Mouse (Mus musculus): ENCODE measurements around the gene Gm3238.
"Not testable (repeated sequence)": the region's sequence is repeated elsewhere in the genome, so short reads cannot be mapped to it uniquely, and the experiment has no call there.

Gene Gm3238

DNA sequence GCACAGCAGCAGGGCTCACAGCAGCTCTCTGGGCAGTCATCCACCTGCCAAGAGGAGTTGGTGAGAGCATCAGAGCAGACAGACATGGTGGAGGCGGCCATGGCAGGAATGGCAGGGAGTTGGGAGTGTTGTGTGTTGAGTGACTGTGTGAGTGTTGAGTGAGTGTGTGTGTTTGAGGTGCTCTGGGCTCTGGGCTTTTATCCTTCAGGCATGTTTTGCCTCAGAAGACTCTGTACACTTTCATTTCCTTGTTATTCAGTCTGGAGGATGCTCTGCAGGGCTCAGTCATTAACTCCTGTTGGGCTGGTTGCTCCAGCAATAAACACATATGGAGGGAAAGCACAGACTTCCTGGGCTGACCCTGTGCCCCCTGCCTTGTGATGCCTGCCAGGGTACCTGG lies at the start of gene Gm3238:
Gene Gm3238, minus strand, starts transcription at position 101 of the 400 bp plus-strand sequence.
- not testable (repeated sequence) for DNase-seq (ENCODE audit: low read depth, low spot score)

DNA sequence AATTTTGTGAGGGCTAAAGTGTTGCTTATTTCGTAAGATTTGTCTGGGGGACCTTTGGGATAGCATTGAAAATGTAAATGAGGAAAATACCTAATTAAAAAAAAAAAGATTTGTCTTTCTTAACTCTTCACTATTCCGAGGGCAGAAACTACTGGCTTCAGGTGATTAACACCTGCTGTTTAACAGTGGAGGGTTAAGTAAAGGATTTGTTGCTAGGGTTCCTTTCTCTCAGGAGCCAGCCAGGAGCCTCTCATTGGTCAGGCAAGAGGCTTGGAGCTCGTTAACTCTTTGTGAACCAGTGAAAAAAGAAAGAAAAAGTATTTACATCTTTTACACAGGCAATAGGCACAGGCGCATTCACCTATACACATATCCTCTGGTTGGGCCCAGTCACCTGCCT lies 48.1 kb upstream of the Gm3238 start:
- no peak for DNase-seq (ENCODE audit: low read depth, low spot score)

GRCm38 (mm10) chr10:77818523-77818922 lies 47.4 kb upstream of the Gm3238 start:
- no peak for DNase-seq (ENCODE audit: low read depth, low spot score)

DNA sequence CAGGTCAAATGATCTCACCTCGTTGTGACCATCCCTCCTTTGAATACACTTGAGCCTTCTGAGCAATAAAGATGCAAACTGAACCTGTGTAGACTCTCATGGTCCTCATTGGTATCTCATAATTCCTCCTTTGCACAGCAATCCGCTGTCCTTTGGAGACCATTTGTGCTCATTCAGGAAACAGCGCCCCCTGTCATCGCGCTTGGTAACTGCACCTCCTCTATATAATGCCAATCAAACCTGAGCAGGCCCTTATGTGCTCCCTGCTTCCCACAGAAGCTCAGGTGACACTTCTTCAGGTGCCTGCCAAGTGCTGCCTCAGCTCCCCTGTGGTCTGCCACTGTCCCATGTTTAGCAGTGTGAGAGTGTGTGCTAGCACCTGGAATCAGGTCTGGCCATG lies 44.4 kb upstream of the Gm3238 start:
- peak; percentile 24 for DNase-seq (ENCODE audit: low read depth, low spot score)

DNA sequence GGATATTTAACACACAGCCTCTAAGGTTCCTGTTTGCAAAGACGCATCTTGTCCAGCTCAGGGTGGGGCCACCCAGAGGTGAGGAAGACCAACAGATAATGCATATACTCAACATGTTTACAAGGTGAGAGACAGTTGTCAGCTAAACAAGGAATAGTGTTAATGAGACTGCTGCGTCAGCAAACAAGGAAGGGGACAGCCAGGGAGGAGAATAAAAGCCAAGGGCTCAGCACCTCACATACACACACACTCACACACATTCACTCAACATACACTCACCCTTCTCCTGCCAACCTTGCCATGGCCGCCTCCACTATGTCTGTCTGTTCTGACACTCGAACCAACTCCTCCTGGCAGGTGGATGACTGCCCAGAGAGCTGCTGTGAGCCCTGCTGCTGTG lies 43.3 kb upstream of the Gm3238 start, which contains the start of gene Gm2696:
Gene Gm2696, plus strand, starts transcription at position 301 of the 400 bp plus-strand sequence.
- DNase-seq (ENCODE audit: low read depth, low spot score) = no peak

- no peak for DNase-seq (ENCODE audit: low read depth, low spot score)
Observed at GRCm38 (mm10) chr10:77811743-77812142, 40.6 kb upstream of the Gm3238 start, which contains the start of gene Gm9507. TSS of gene Gm9507 (minus strand) at chr10:77811843.

DNA sequence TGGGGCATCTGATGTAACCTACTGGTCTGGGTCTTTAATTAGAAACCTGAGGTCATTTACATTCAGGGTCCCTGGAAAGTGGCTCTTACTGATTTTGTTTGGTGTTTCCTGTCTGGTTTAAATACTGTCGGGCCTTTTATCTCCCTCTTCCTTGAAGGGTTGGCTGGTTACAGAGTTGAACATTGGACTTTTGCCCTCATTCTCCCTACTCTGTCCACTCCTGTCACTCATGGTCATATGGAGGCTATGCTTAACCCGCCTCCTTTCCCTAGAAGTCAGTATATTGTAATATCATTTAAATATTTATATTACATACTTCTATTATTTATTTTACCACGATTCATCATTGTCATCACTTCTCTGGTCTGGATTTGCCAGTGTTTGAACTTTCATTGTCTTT lies 33.0 kb upstream of the Gm3238 start:
- DNase-seq (ENCODE audit: low read depth, low spot score) = no peak

DNA sequence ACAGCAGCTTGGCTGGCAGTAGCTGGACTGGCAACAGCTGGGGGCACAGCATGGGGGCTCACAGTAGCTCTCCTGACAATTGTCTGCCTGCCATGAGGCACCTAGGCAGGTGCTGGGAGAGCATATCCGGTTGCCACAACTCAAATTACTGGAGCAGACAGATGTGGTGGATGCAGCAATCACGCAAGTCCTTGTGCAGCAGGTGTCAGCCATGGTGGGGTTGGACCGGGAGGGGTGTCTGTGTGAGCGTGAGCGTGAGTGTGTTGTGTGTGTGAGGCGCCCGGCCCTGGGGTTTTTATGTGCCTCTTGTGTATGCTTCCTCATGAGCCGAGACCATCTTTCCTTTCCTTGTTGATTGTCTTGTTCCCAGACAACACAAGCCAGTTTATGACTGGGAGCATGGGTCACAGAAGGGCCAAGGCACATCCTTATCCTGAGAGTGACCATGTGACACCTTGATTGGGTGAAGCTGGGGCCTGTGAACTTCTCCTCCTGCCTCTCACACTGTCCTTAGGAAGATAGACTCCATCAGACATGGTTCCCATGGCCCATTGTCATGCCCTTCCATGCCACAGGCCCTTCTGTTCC lies 27.9 kb upstream of the Gm3238 start, which contains the start of gene Gm19668:
Gene Gm19668, minus strand, starts transcription at position 213 of the 588 bp plus-strand sequence.
- no peak for DNase-seq (ENCODE audit: low read depth, low spot score)

DNA sequence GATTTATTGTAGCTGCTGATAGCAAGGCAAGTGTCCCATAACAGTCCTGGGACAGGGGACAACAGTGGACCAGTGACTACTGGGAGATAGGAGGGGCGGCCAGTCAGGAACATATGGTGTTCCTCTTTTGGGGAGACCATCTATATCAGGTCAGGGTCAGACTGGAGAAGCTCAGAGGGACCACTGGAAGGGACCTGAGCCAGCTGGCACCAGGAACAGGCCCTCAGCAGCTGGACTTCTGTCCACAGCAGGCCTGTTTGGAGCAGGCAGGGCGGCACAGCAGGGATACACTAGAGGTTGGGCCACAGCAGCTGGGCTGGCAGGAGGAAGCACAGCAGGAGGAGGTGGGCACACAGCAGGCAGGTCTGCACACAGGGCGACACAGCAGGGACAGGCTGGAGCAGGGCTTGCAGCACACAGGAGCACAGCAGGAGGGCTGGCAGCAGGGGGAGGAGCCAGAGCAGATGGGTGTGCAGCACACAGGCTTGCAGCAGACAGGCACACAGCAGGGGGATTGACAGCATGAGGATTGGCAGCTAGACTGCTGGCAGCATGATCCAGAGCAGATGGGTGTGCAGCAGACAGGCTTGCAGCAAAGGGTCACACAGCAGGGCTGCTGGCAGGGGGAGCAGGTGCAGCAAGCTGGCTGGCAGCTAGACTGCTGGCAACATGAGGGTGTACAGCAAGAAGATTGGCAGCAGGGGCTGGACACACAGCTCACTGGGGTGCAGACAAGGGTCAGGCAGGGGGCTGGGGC lies 27.2 kb upstream of the Gm3238 start:
- DNase-seq (ENCODE audit: low read depth, low spot score) = not testable (repeated sequence)

GRCm38 (mm10) chr10:77797677-77798076 lies 26.6 kb upstream of the Gm3238 start:
- DNase-seq (ENCODE audit: low read depth, low spot score) = no peak

DNA sequence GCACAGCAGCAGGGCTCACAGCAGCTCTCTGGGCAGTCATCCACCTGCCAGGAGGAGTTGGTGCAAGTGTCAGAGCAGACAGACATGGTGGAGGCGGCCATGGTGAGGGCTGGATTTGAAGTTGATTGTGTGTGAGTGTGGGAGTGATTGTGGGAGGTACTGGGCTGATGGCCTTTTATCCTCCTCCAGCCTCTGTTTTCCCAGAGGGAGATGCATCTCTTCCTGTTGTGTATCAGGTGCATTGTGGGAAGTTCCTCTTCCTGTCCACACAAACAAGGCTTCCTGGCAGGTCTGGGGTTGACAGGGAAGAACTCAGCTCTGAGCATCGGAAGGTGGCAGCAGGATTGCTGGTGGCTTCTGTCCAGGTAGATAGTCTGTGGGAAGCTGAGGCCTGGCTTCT lies 23.9 kb upstream of the Gm3238 start, which contains the start of gene Gm9639:
Gene Gm9639, minus strand, starts transcription at position 101 of the 400 bp plus-strand sequence.
- no peak for DNase-seq (ENCODE audit: low read depth, low spot score)

GRCm38 (mm10) chr10:77788621-77789020 lies 17.5 kb upstream of the Gm3238 start:
- no peak for DNase-seq (ENCODE audit: low read depth, low spot score)

- not testable (repeated sequence) for DNase-seq (ENCODE audit: low read depth, low spot score)
Observed at GRCm38 (mm10) chr10:77787876-77788275, 16.8 kb upstream of the Gm3238 start, which contains the start of gene Gm7137. TSS of gene Gm7137 (minus strand) at chr10:77788200.

DNA sequence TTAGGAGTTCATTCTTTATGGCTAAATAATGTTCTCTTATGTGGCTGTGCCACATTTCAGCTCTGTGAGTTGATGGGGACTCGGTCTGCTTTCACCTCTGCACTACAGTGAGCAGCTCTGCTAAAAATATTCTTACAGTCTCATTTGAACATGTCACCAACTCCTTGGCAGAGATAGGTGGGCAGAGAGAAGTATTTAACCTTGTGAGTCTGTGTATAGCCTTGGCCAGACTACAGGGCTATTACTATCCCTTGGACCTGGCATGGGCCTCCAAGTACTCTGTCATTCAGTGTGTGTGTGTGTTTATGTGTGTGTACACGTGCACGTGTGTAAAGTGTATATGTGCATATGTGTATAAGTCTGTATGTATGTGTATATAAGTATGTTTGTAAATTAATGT lies 12.3 kb upstream of the Gm3238 start:
- not testable (repeated sequence) for DNase-seq (ENCODE audit: low read depth, low spot score)

- not testable (repeated sequence) for DNase-seq (ENCODE audit: low read depth, low spot score)
Observed at GRCm38 (mm10) chr10:77782442-77782841, 11.3 kb upstream of the Gm3238 start, which contains the start of gene Gm3250. TSS of gene Gm3250 (minus strand) at chr10:77782542.

DNA sequence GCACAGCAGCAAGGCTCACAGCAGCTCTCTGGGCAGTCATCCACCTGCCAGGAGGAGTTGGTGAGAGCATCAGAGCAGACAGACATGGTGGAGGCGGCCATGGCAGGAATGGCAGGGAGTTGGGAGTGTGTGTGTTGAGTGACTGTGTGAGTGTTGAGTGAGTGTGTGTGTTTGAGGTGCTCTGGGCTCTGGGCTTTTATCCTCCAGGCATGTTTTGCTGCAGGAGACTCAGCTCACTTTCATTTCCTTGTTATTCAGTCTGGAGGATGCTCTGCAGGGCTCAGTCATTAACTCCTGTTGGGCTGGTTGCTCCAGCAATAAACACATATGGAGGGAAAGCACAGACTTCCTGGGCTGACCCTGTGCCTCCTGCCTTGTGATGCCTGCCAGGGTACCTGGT lies 5.7 kb upstream of the Gm3238 start, which contains the start of gene Gm7138:
Gene Gm7138, minus strand, starts transcription at position 101 of the 400 bp plus-strand sequence.
- DNase-seq (ENCODE audit: low read depth, low spot score) = not testable (repeated sequence)

DNA sequence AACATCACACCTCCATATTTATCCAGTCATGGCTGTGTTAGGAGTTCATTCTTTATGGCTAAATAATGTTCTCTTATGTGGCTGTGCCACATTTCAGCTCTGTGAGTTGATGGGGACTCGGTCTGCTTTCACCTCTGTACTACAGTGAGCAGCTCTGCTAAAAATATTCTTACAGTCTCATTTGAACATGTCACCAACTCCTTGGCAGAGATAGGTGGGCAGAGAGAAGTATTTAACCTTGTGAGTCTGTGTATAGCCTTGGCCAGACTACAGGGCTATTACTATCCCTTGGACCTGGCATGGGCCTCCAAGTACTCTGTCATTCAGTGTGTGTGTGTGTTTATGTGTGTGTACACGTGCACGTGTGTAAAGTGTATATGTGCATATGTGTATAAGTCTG lies 1.0 kb upstream of the Gm3238 start:
- not testable (repeated sequence) for DNase-seq (ENCODE audit: low read depth, low spot score)

DNA sequence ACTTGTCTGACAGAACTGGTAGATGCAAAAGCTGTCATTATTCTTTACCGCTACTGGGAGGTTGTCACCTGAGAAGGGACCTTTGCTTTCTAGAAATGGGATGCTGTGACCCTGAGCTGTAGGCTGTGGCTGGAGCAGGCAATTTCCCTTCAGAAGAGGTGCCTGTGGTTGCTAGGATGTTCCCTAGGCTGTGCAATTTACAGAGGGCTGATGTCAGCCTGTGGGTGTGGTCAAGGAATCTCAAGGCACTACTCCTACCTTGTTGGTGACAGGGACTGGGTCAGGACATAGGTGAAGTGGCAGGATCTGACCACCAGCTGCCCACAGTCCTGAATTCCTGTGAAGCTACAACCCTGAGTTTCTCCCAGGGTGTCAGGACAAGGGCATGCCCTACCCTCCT lies 1.4 kb downstream of the Gm3238 start:
- DNase-seq (ENCODE audit: low read depth, low spot score) = no peak

GRCm38 (mm10) chr10:77759582-77759981 lies 11.5 kb downstream of the Gm3238 start, which contains the start of gene Gm3233:
TSS of gene Gm3233 (minus strand) at chr10:77759682.
- not testable (repeated sequence) for DNase-seq (ENCODE audit: low read depth, low spot score)

- no peak for DNase-seq (ENCODE audit: low read depth, low spot score)
Observed at GRCm38 (mm10) chr10:77753448-77753847, 17.7 kb downstream of the Gm3238 start.

- DNase-seq (ENCODE audit: low read depth, low spot score) = not testable (repeated sequence)
Observed at GRCm38 (mm10) chr10:77752312-77752711, 18.8 kb downstream of the Gm3238 start.

- not testable (repeated sequence) for DNase-seq (ENCODE audit: low read depth, low spot score)
Observed at GRCm38 (mm10) chr10:77751254-77751653, 19.9 kb downstream of the Gm3238 start, which contains the start of gene Gm9736. TSS of gene Gm9736 (minus strand) at chr10:77751354.

Measured in CD4-positive helper T cell, adult 2 months (primary cell).